Mouse (Mus musculus) G1E (cell line): ENCODE results near the gene Fxr2. TPM values are rescaled to one million over a fixed set of nuclear protein-coding genes. Genes with fewer than 3 reads are reported as not detected.

Experiments
- ATAC-seq: 2 replicates; pipeline ENCODE4 v1.8.0; 2016; ENCODE audit warnings: mild to moderate bottlenecking; ENCODE audit not compliant: insufficient number of reproducible peaks, poor library complexity, low FRiP score, severe bottlenecking; ENCODE audit errors: extremely low read depth
- DNase-seq: peaks from one replicate; pipeline ENCODE4 v3.0.0; 2012; ENCODE audit warnings: low spot score
- H3K27me3 ChIP-seq: 2 replicates; pipeline ENCODE4 v1.6.1; 2012; ENCODE audit warnings: mild to moderate bottlenecking, low read length, inconsistent platforms; ENCODE audit not compliant: insufficient read depth
- H3K36me3 ChIP-seq: replicated peaks from 2 replicates; pipeline ENCODE3; 2012; ENCODE audit warnings: mild to moderate bottlenecking, inconsistent platforms
- H3K4me1 ChIP-seq: 2 replicates; pipeline ENCODE4 v1.6.1; 2012; ENCODE audit warnings: low read depth, low read length, inconsistent platforms, mixed read lengths; ENCODE audit not compliant: insufficient read depth
- H3K4me3 ChIP-seq: 2 replicates; pipeline ENCODE4 v1.5.1; 2012; ENCODE audit warnings: low read depth, mild to moderate bottlenecking, inconsistent platforms, low read length, moderate library complexity, mixed read lengths
- H3K9me3 ChIP-seq: replicated peaks from 2 replicates; pipeline ENCODE4 v1.6.1; 2012; ENCODE audit warnings: inconsistent platforms
- CTCF ChIP-seq: IDR thresholded peaks from 2 replicates; pipeline ENCODE4 v1.5.1; 2012; ENCODE audit warnings: low read depth, low read length, inconsistent platforms, mixed read lengths
- GATA1 ChIP-seq: IDR thresholded peaks from 2 replicates; pipeline ENCODE4 v1.6.1; 2012; ENCODE audit warnings: borderline replicate concordance, low read length, inconsistent platforms, mixed read lengths
- GATA2 ChIP-seq: IDR thresholded peaks from 2 replicates; pipeline ENCODE4 v1.6.1; 2012; ENCODE audit warnings: low read depth, low read length, inconsistent platforms, borderline replicate concordance
- POLR2AphosphoS5 ChIP-seq: IDR thresholded peaks from 2 replicates; pipeline ENCODE4 v1.6.1; 2012; ENCODE audit warnings: low read depth, low read length, inconsistent platforms; ENCODE audit not compliant: insufficient replicate concordance
- TAL1 ChIP-seq: conservative IDR thresholded peaks from 2 replicates; pipeline ENCODE4 v1.6.1; 2012; ENCODE audit warnings: low read depth, low read length, inconsistent platforms, mixed read lengths
- polyA plus RNA-seq: library from polyadenylated mRNA; stranded (reverse); fragments of >175 nt; gene quantifications from 2 replicates; pipeline ENCODE4 v1.2.3, GENCODE M21; 2012
- total RNA-seq, 2 experiments: library from RNA; stranded (forward) in 1 of 2; stranded (reverse) in 1 of 2; fragments of 200-1000 nt in 1 of 2; fragments of >200 nt in 1 of 2; fragmentation: Nextera tagmentation in 1 of 2; gene quantifications; 2 replicates each; pipeline ENCODE4 v1.2.3; 2014 to 2017

Fxr2 gene
- total and polyA plus RNA-seq, 3 experiments: 44.9 to 92.9 (median 82.4) TPM

GRCm38 (mm10) chr11:69681314-69682208, 48.8 kb downstream of the Fxr2 start, which contains the start of gene Senp3:
Gene Senp3 (minus strand): TSS chr11:69682084.
- TF ChIP-seq CTCF (no peak), POLR2AphosphoS5 (no peak), TAL1 (no peak), GATA1 (no peak), GATA2 (no peak)
- Histone ChIP-seq H3K4me3 (peak within 1 kb of the TSS; percentile 85), H3K4me1 (peaks cover 63% of the 10 kb centered on the region), H3K9me3 (no peaks in the 10 kb centered on the region), H3K36me3 (peaks cover 40% of the 10 kb centered on the region), H3K27me3 (peaks cover 31% of the 10 kb centered on the region)
- ATAC-seq: peak; percentile 85
- peak; percentile 92 for DNase-seq

- no peaks in the 10 kb centered on the region for H3K9me3 ChIP-seq
- peaks cover 60% of the 10 kb centered on the region for H3K4me1 ChIP-seq
- H3K4me3 ChIP-seq: peak overlapping the region; percentile 85
- TF ChIP-seq TAL1 (no peak), POLR2AphosphoS5 (no peak), CTCF (no peak), GATA2 (no peak), GATA1 (no peak)
- peaks cover 37% of the 10 kb centered on the region for H3K27me3 ChIP-seq
- H3K36me3 ChIP-seq: peaks cover 32% of the 10 kb centered on the region
- ATAC-seq (no peak), DNase-seq (no peak)
Measured at GRCm38 (mm10) chr11:69682209-69682839, 49.5 kb downstream of the Fxr2 start.

- Histone ChIP-seq H3K4me3 (no peak overlapping the region), H3K36me3 (peaks cover 26% of the 10 kb centered on the region), H3K27me3 (peaks cover 37% of the 10 kb centered on the region), H3K4me1 (peaks cover 58% of the 10 kb centered on the region), H3K9me3 (no peaks in the 10 kb centered on the region)
- ATAC-seq (peak; percentile 38), DNase-seq (peak; percentile 53)
- peak; percentile 75 for TF ChIP-seq CTCF
- no peak for TF ChIP-seq GATA2
- TF ChIP-seq GATA1: no peak
Measured at GRCm38 (mm10) chr11:69682840-69683533, 50.2 kb downstream of the Fxr2 start.

- ATAC-seq: no peak
- H3K36me3 ChIP-seq: peaks cover 20% of the 10 kb centered on the region
- DNase-seq: no peak
- peaks cover 52% of the 10 kb centered on the region for H3K4me1 ChIP-seq
- H3K9me3 ChIP-seq: no peaks in the 10 kb centered on the region
- no peak overlapping the region for H3K4me3 ChIP-seq
- TF ChIP-seq CTCF (no peak), POLR2AphosphoS5 (no peak), GATA1 (no peak), TAL1 (no peak), GATA2 (no peak)
- peaks cover 42% of the 10 kb centered on the region for H3K27me3 ChIP-seq
Measured at GRCm38 (mm10) chr11:69683576-69683975, 50.8 kb downstream of the Fxr2 start.

- no peak for ATAC-seq
- no peak overlapping the region for H3K4me3 ChIP-seq
- TF ChIP-seq GATA2 (no peak), CTCF (no peak), POLR2AphosphoS5 (no peak), TAL1 (no peak), GATA1 (no peak)
Measured at GRCm38 (mm10) chr11:69684128-69684745, 51.4 kb downstream of the Fxr2 start.

More at GRCm38 (mm10) chr11:69684128-69684745, 51.4 kb downstream of the Fxr2 start:
- Histone ChIP-seq H3K27me3 (peaks cover 45% of the 10 kb centered on the region), H3K9me3 (no peaks in the 10 kb centered on the region), H3K4me1 (peaks cover 47% of the 10 kb centered on the region), H3K36me3 (peaks cover 13% of the 10 kb centered on the region)
- DNase-seq: no peak
